Mouse (Mus musculus): ENCODE measurements around the gene Gm29776.

Gene Gm29776

GRCm38 (mm10) chr14:54652787-54653186 lies 45.8 kb downstream of the Gm29776 start:
- intact Hi-C loops (cut with DNase I) = no loop called here

GRCm38 (mm10) chr14:54651556-54651955 lies 47.1 kb downstream of the Gm29776 start:
- intact Hi-C loops (cut with DNase I) = no loop called here

- intact Hi-C loops (cut with DNase I) = loop anchor here (1.0 kb wide), 1 partner anchor 48 kb away; no protein-coding TSS in a partner anchor
Measured at GRCm38 (mm10) chr14:54650621-54651454, 47.8 kb downstream of the Gm29776 start.

GRCm38 (mm10) chr14:54647900-54648299 lies 50.7 kb downstream of the Gm29776 start:
- intact Hi-C loops (cut with DNase I) = no loop called here

GRCm38 (mm10) chr14:54646898-54647636 lies 51.6 kb downstream of the Gm29776 start:
- intact Hi-C loops (cut with DNase I) = no loop called here

GRCm38 (mm10) chr14:54646455-54646854 lies 52.2 kb downstream of the Gm29776 start:
- intact Hi-C loops (cut with DNase I) = no loop called here

GRCm38 (mm10) chr14:54644294-54644693 lies 54.3 kb downstream of the Gm29776 start:
- intact Hi-C loops (cut with DNase I) = loop anchor here (5.0 kb wide), 1 partner anchor 77 kb away; no protein-coding TSS in a partner anchor

- intact Hi-C loops (cut with DNase I) = loop anchor here (2.0 to 5.0 kb wide), 2 partner anchors 32 to 76 kb away; no protein-coding TSS in a partner anchor
Measured at GRCm38 (mm10) chr14:54643011-54643410, 55.6 kb downstream of the Gm29776 start.

Small RNA genes lying within 50 kb of the gene (microRNA-seq; reads per million reads assigned to microRNA genes)
- gene Mir6948 = 0 to 0.34 reads per million in 2 experiments

Data from adrenal gland (tissue).